Mouse (Mus musculus): ENCODE results near the gene Slc5a5.

DNA sequence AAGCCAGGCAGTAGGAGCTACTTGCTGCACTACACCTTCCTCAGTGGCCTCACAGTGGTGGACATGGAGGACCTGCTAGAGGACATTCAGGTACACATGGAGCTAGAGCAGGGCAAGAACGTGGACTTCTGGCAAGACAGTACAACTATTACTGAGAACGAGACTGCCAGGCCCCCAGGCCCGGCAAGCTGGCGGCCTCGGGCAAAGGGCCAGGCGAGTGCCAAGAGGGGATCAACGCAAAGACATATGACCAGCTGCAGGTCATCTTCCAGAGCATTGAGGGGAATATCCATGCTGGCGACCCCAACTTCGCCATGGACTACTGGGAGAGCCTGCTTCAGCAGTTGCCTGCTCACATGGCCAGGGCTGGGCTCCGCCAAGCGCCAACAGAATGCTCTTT lies 39.2 kb upstream of the Slc5a5 start:
- TF ChIP-seq CTCF (IDR thresholded peaks at IDR 0.05; ENCODE audit: low read depth) = no peak
- TF ChIP-seq EP300 (IDR thresholded peaks at IDR 0.05; ENCODE audit: low read depth) = no peak

Data from liver, postnatal 0 days (tissue).